ENCODE assay signal across 25 mouse cellular contexts in genomic region chr16:30204144-30204543, GRCm38 (mm10).
A peak's percentile ranks its signal among the peaks of the same experiment; 100 is the strongest.
DNase-seq lines count a peak whose midpoint lies in the region; ATAC-seq and TF ChIP-seq lines count a peak whose summit lies in the region.
"Had no signal": no experiment of that assay in that cellular context is flagged by ENCODE, and none has a peak within 500 bp of the region (broad histone marks: within the 10 kb centered on the region; RNA-seq: fewer than 3 reads in every experiment).

No protein-coding gene starts in this region.

- 29% methylated on average over 4 of the region's 4 CpGs for WGBS in forebrain, embryonic 10.5 days
- 51% methylated on average over 4 of the region's 4 CpGs for WGBS in forebrain, embryonic 16.5 days
- WGBS in limb, embryonic 10.5 days: 65% methylated on average over 4 of the region's 4 CpGs
- WGBS in forebrain, embryonic 11.5 days: 32% methylated on average over 4 of the region's 4 CpGs

- H3K36me3 ChIP-seq in forebrain, embryonic 10.5 days (replicated peaks): 0 out of 2 replicates have a peak, but pooled peaks cover 1% of the 10 kb centered on the region
- no peaks in the 10 kb centered on the region for H3K36me3 ChIP-seq in forebrain, embryonic 16.5 days (ENCODE audit: control insufficient read depth, insufficient read depth)
- H3K36me3 ChIP-seq in ES-Bruce4 (ENCODE audit: control insufficient read depth, insufficient read depth, low read length, poor library complexity, severe bottlenecking): no peaks in the 10 kb centered on the region
- H3K36me3 ChIP-seq in limb, embryonic 10.5 days: no peaks in the 10 kb centered on the region
- no peaks in the 10 kb centered on the region for H3K36me3 ChIP-seq in forebrain, embryonic 11.5 days (ENCODE audit: control insufficient read depth, insufficient read depth, low read length)
- H3K36me3 ChIP-seq: embryonic facial prominence, embryonic 15.5 days; hindbrain, embryonic 13.5 days; liver, embryonic 12.5 days; midbrain, embryonic 10.5 days; neural tube, embryonic 13.5 days had no signal

- TF ChIP-seq CTCF in ES-Bruce4 (IDR thresholded peaks at IDR 0.05; ENCODE audit: low read depth, low read length): no peak

- peaks cover 5% of the 10 kb centered on the region for H3K9me3 ChIP-seq in forebrain, embryonic 10.5 days
- H3K9me3 ChIP-seq in forebrain, embryonic 16.5 days (ENCODE audit: control insufficient read depth, low read length): no peaks in the 10 kb centered on the region
- 0 out of 2 replicates have a peak, but pooled peaks cover 3% of the 10 kb centered on the region for H3K9me3 ChIP-seq in ES-Bruce4 (replicated peaks; ENCODE audit: control insufficient read depth, insufficient read depth, low read length, poor library complexity, severe bottlenecking)
- no peaks in the 10 kb centered on the region for H3K9me3 ChIP-seq in limb, embryonic 10.5 days (replicated peaks)
- H3K9me3 ChIP-seq in forebrain, embryonic 11.5 days (ENCODE audit: control insufficient read depth, low read length): peaks cover 4% of the 10 kb centered on the region
- H3K9me3 ChIP-seq: embryonic facial prominence, embryonic 15.5 days; neural tube, embryonic 13.5 days had no signal

- no peak for DNase-seq in forebrain, embryonic 10.5 days (ENCODE audit: extremely low spot score, low spot score)
- DNase-seq in limb, embryonic 10.5 days (ENCODE audit: low spot score): no peak
- peak; percentile 63 for DNase-seq in lung, postnatal 10 days
- no peak for DNase-seq in thymus, postnatal 4 days
- DNase-seq in forebrain, embryonic 11.5 days (ENCODE audit: low spot score): no peak
- DNase-seq in embryo, embryonic 9.5 days (ENCODE audit: extremely low spot score): no peak
- DNase-seq: cerebellum, adult 18-20 months; cerebellum, postnatal 14 days; embryo, embryonic 11 days; forebrain, postnatal 0 days; gastrocnemius, postnatal 14 days; kidney, adult 2 months; layer of hippocampus, adult 9-11 months; thymus, postnatal 14 days had no signal

- TF ChIP-seq EP300 in ES-Bruce4 (IDR thresholded peaks at IDR 0.05; ENCODE audit: insufficient read depth, low read depth, low read length): peak; percentile 91

- H3K27me3 ChIP-seq in forebrain, embryonic 10.5 days (ENCODE audit: poor library complexity, severe bottlenecking): peaks cover 77% of the 10 kb centered on the region
- H3K27me3 ChIP-seq in forebrain, embryonic 16.5 days (replicated peaks; ENCODE audit: control insufficient read depth, insufficient read depth, low read length): no peaks in the 10 kb centered on the region
- H3K27me3 ChIP-seq in ES-Bruce4 (ENCODE audit: control insufficient read depth, insufficient read depth, low read length, poor library complexity, severe bottlenecking): no peaks in the 10 kb centered on the region
- peaks cover 6% of the 10 kb centered on the region; the same call in 1 of the 2 replicates for H3K27me3 ChIP-seq in limb, embryonic 10.5 days (ENCODE audit: low read depth, poor library complexity, severe bottlenecking)
- H3K27me3 ChIP-seq in forebrain, embryonic 11.5 days (ENCODE audit: control insufficient read depth, insufficient read depth, low read length): peaks cover 3% of the 10 kb centered on the region
- H3K27me3 ChIP-seq: embryonic facial prominence, embryonic 15.5 days had no signal

- ATAC-seq in forebrain, embryonic 16.5 days: no peak
- ATAC-seq in forebrain, embryonic 11.5 days (replicated peaks; ENCODE audit: low FRiP score): no peak
- ATAC-seq: forebrain, postnatal 0 days; inflammation-experienced regulatory T-cells, adult 6 months; liver, embryonic 12.5 days; midbrain, embryonic 16.5 days had no signal

- peaks cover 46% of the 10 kb centered on the region for H3K4me1 ChIP-seq in forebrain, embryonic 10.5 days
- H3K4me1 ChIP-seq in forebrain, embryonic 16.5 days (replicated peaks; ENCODE audit: control insufficient read depth, insufficient read depth, low read length): peaks cover 4% of the 10 kb centered on the region
- peaks cover 11% of the 10 kb centered on the region for H3K4me1 ChIP-seq in ES-Bruce4 (ENCODE audit: control insufficient read depth, insufficient read depth, low read length)
- H3K4me1 ChIP-seq in limb, embryonic 10.5 days: peaks cover 25% of the 10 kb centered on the region
- no peaks in the 10 kb centered on the region; the same call in none of the 2 replicates for H3K4me1 ChIP-seq in forebrain, embryonic 11.5 days (replicated peaks; ENCODE audit: control insufficient read depth, insufficient read depth, low read length)
- H3K4me1 ChIP-seq: liver, embryonic 12.5 days had no signal

- no peak for TF ChIP-seq POLR2A in ES-Bruce4 (IDR thresholded peaks at IDR 0.05; ENCODE audit: insufficient read depth, low read length)

- no peak overlapping the region for H3K4me2 ChIP-seq in forebrain, embryonic 16.5 days (ENCODE audit: low read length)
- H3K4me2 ChIP-seq in forebrain, embryonic 11.5 days (ENCODE audit: low read depth, low read length, severe bottlenecking): no peak overlapping the region
- H3K4me2 ChIP-seq: embryonic facial prominence, embryonic 15.5 days; hindbrain, embryonic 13.5 days; liver, embryonic 12.5 days; neural tube, embryonic 13.5 days had no signal

- no peak overlapping the region for H3K4me3 ChIP-seq in forebrain, embryonic 10.5 days
- no peak overlapping the region for H3K4me3 ChIP-seq in forebrain, embryonic 16.5 days (replicated peaks; ENCODE audit: low read length)
- H3K4me3 ChIP-seq in ES-Bruce4 (ENCODE audit: low read depth, low read length): peak overlapping the region; percentile 3; the same call in 1 of the 2 replicates
- no peak overlapping the region for H3K4me3 ChIP-seq in limb, embryonic 10.5 days
- no peak overlapping the region for H3K4me3 ChIP-seq in forebrain, embryonic 11.5 days (ENCODE audit: low read depth, low read length)
- H3K4me3 ChIP-seq: embryonic facial prominence, embryonic 15.5 days; hindbrain, embryonic 13.5 days; liver, embryonic 12.5 days; midbrain, embryonic 10.5 days; myocyte; neural tube, embryonic 13.5 days had no signal

- peak overlapping the region; percentile 82; the same call in 1 of the 2 replicates for H3K27ac ChIP-seq in forebrain, embryonic 10.5 days
- no peak overlapping the region for H3K27ac ChIP-seq in forebrain, embryonic 16.5 days (ENCODE audit: low read length)
- peak overlapping the region; percentile 99 for H3K27ac ChIP-seq in ES-Bruce4 (ENCODE audit: insufficient read depth, low read length)
- peak overlapping the region; percentile 46; the same call in 1 of the 2 replicates for H3K27ac ChIP-seq in limb, embryonic 10.5 days
- H3K27ac ChIP-seq in forebrain, embryonic 11.5 days (ENCODE audit: low read depth, low read length): no peak overlapping the region
- H3K27ac ChIP-seq: embryonic facial prominence, embryonic 15.5 days; hindbrain, embryonic 13.5 days; kidney, postnatal 0 days; liver, embryonic 12.5 days; midbrain, embryonic 10.5 days; neural tube, embryonic 13.5 days had no signal

- H3K9ac ChIP-seq in forebrain, embryonic 16.5 days (replicated peaks; ENCODE audit: low read depth, low read length): no peak overlapping the region
- H3K9ac ChIP-seq in ES-Bruce4 (ENCODE audit: low read depth, poor library complexity, severe bottlenecking): no peak overlapping the region
- no peak overlapping the region for H3K9ac ChIP-seq in forebrain, embryonic 11.5 days (ENCODE audit: low read length)
- H3K9ac ChIP-seq: embryonic facial prominence, embryonic 15.5 days; forebrain, postnatal 0 days; hindbrain, embryonic 13.5 days; liver, embryonic 12.5 days; neural tube, embryonic 13.5 days had no signal

Comparison
In these comparisons a context has a peak if more than half of its experiments do, and no peak if none do; other contexts are left out.
1. H3K27ac ChIP-seq: peak in forebrain, embryonic 10.5 days (single experiment), ES-Bruce4 (single experiment) and limb, embryonic 10.5 days (single experiment); none in forebrain, embryonic 16.5 days (single experiment) and forebrain, embryonic 11.5 days (single experiment).